Mouse (Mus musculus): ENCODE data around the gene Gltpd2.

- TF ChIP-seq CTCF (IDR thresholded peaks at IDR 0.05; ENCODE audit: low read depth, low read length) (no peak), GATA1 (IDR thresholded peaks at IDR 0.05; ENCODE audit: borderline replicate concordance, low read length) (no peak), TAL1 (conservative IDR thresholded peaks at IDR 0.05; ENCODE audit: low read depth, low read length) (no peak)
Measured at GRCm38 (mm10) chr11:70514288-70514687, 4.7 kb upstream of the Gltpd2 start, which contains the start of gene Vmo1.

Data from G1E (cell line).